ENCODE assay signal across 13 mouse cellular contexts in the genomic region with DNA sequence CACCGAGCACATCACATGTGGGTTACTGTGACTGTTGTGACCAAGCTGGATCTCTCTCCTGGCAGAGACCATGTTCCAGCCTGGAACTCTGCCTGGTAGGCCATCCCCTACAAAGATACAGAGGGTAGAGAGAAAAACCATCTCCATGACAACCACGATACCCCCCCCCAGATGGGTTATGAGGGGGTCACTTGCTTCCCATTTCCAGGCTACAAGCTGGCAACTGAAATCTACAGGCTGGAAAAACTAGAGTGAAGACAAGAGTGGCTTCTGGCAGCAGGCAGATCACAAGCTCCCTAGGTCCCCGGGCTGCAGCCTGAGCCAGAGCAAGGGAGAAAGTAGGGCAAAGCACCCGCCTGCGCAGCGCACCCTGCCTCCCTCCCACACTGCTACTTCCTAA. TPM values are rescaled to one million over a fixed set of nuclear protein-coding genes. Genes with fewer than 3 reads are reported as not detected.
DNase-seq lines count a peak whose midpoint lies in the region; ATAC-seq and TF ChIP-seq lines count a peak whose summit lies in the region.
"Had no signal": no experiment of that assay in that cellular context is flagged by ENCODE, and none has a peak within 500 bp of the region (broad histone marks: within the 10 kb centered on the region; RNA-seq: fewer than 3 reads in every experiment).

No protein-coding gene starts in this region.

- peak; percentile 45; the same call in 1 of the 2 replicates for ATAC-seq in midbrain, embryonic 16.5 days
- ATAC-seq in midbrain, embryonic 14.5 days (ENCODE audit: low FRiP score, low TSS enrichment): no peak
- ATAC-seq in lung, postnatal 0 days: no peak
- ATAC-seq in CD4-positive, CD25-positive, alpha-beta regulatory T cell, adult 4 months: no peak
- ATAC-seq: forebrain, embryonic 15.5 days had no signal

- no peak overlapping the region for H3K4me3 ChIP-seq in midbrain, embryonic 16.5 days (ENCODE audit: low read depth, low read length)
- H3K4me3 ChIP-seq in midbrain, embryonic 14.5 days (replicated peaks; ENCODE audit: low read depth, low read length): no peak overlapping the region
- no peak overlapping the region for H3K4me3 ChIP-seq in lung, postnatal 0 days (ENCODE audit: low read depth, low read length)
- H3K4me3 ChIP-seq: forebrain, embryonic 15.5 days; neural tube, embryonic 12.5 days had no signal

- no peak overlapping the region for H3K9ac ChIP-seq in midbrain, embryonic 16.5 days (ENCODE audit: low read depth, low read length)
- H3K9ac ChIP-seq in midbrain, embryonic 14.5 days (replicated peaks; ENCODE audit: low read length): no peak overlapping the region
- no peak overlapping the region for H3K9ac ChIP-seq in lung, postnatal 0 days (replicated peaks; ENCODE audit: low read depth)
- H3K9ac ChIP-seq: forebrain, embryonic 15.5 days; neural tube, embryonic 12.5 days had no signal

- 74% methylated on average over 6 of the region's 6 CpGs for WGBS in midbrain, embryonic 16.5 days
- WGBS in midbrain, embryonic 14.5 days: 92% methylated on average over 6 of the region's 6 CpGs
- WGBS in lung, postnatal 0 days: 87% methylated on average over 6 of the region's 6 CpGs

- H3K9me3 ChIP-seq in midbrain, embryonic 16.5 days (replicated peaks; ENCODE audit: control insufficient read depth, low read length, poor library complexity, severe bottlenecking): no peaks in the 10 kb centered on the region
- H3K9me3 ChIP-seq in midbrain, embryonic 14.5 days (ENCODE audit: control insufficient read depth, low read length): no peaks in the 10 kb centered on the region
- no peaks in the 10 kb centered on the region for H3K9me3 ChIP-seq in lung, postnatal 0 days (ENCODE audit: low read length)
- H3K9me3 ChIP-seq: forebrain, embryonic 15.5 days; neural tube, embryonic 12.5 days had no signal

- peak overlapping the region; percentile 28; the same call in 1 of the 2 replicates for H3K27ac ChIP-seq in midbrain, embryonic 16.5 days (ENCODE audit: low read length)
- H3K27ac ChIP-seq in midbrain, embryonic 14.5 days (replicated peaks; ENCODE audit: low read depth, low read length): no peak overlapping the region
- no peak overlapping the region for H3K27ac ChIP-seq in lung, postnatal 0 days (ENCODE audit: low read length)
- H3K27ac ChIP-seq: forebrain, embryonic 15.5 days; neural tube, embryonic 12.5 days had no signal

- peaks cover 3% of the 10 kb centered on the region; the same call in 1 of the 2 replicates for H3K4me1 ChIP-seq in midbrain, embryonic 16.5 days (ENCODE audit: control insufficient read depth, insufficient read depth, low read length)
- H3K4me1 ChIP-seq in midbrain, embryonic 14.5 days (ENCODE audit: control insufficient read depth, insufficient read depth, low read length): peaks cover 9% of the 10 kb centered on the region
- no peaks in the 10 kb centered on the region for H3K4me1 ChIP-seq in lung, postnatal 0 days (ENCODE audit: insufficient read depth, low read depth, low read length)
- H3K4me1 ChIP-seq: neural tube, embryonic 12.5 days had no signal

- no peak overlapping the region for H3K4me2 ChIP-seq in midbrain, embryonic 16.5 days (ENCODE audit: low read length)
- H3K4me2 ChIP-seq in midbrain, embryonic 14.5 days (ENCODE audit: low read length): no peak overlapping the region
- no peak overlapping the region for H3K4me2 ChIP-seq in lung, postnatal 0 days (replicated peaks; ENCODE audit: low read depth, low read length)
- H3K4me2 ChIP-seq: forebrain, embryonic 15.5 days; neural tube, embryonic 12.5 days had no signal

- no peaks in the 10 kb centered on the region for H3K36me3 ChIP-seq in midbrain, embryonic 16.5 days (ENCODE audit: control insufficient read depth, insufficient read depth, low read length)
- no peaks in the 10 kb centered on the region for H3K36me3 ChIP-seq in midbrain, embryonic 14.5 days (ENCODE audit: control insufficient read depth, insufficient read depth, low read length)
- no peaks in the 10 kb centered on the region for H3K36me3 ChIP-seq in lung, postnatal 0 days (ENCODE audit: insufficient read depth, low read length)
- H3K36me3 ChIP-seq: forebrain, embryonic 15.5 days; G1E; neural tube, embryonic 12.5 days had no signal

- TF ChIP-seq CTCF in lung, postnatal 0 days (IDR thresholded peaks at IDR 0.05): no peak

- TF ChIP-seq EP300 in lung, postnatal 0 days (IDR thresholded peaks at IDR 0.05): no peak

- H3K27me3 ChIP-seq in midbrain, embryonic 16.5 days (ENCODE audit: control insufficient read depth, insufficient read depth, low read depth, low read length): no peaks in the 10 kb centered on the region
- H3K27me3 ChIP-seq in midbrain, embryonic 14.5 days (ENCODE audit: control insufficient read depth, insufficient read depth, low read length): no peaks in the 10 kb centered on the region
- H3K27me3 ChIP-seq in lung, postnatal 0 days (replicated peaks; ENCODE audit: insufficient read depth, low read length): no peaks in the 10 kb centered on the region
- H3K27me3 ChIP-seq: forebrain, embryonic 15.5 days; neural tube, embryonic 12.5 days had no signal

- peak; percentile 19 for DNase-seq in adrenal gland, adult 2 months
- no peak for DNase-seq in adrenal gland, adult 8-10 months
- DNase-seq in midbrain, embryonic 14.5 days: no peak
- DNase-seq in layer of hippocampus, adult 9-11 months: peak; percentile 56
- peak; percentile 18 to 34 for DNase-seq in right cerebral cortex, adult 2 months (ENCODE audit: low spot score in 2 of 2)
- no peak for DNase-seq in lung, postnatal 0 days (ENCODE audit: low spot score)
- DNase-seq: liver; lung, postnatal 4 days had no signal

RNA-seq across cellular contexts. Expression of gene Tmem130, which starts 54.0 kb away (rescaled TPM):
- 10 to 100 TPM; 30.5 to 48.0 TPM for total RNA-seq in adrenal gland, adult 2 months (2021)
- 17.9 and 24.0 TPM in 2 replicates for polyA plus RNA-seq in adrenal gland, adult 2 months (2012; rRNA removed)
- 10 to 100 TPM; 41.5 to 59.8 (median 46.7) TPM for total RNA-seq in adrenal gland, adult 8-10 months (2022)
- 534 and 580 TPM in 2 replicates for polyA plus RNA-seq in midbrain, embryonic 16.5 days (2015; fragmentation: Nextera tagmentation; extraction: Ambion mirVana)
- polyA plus RNA-seq in midbrain, embryonic 14.5 days (2014; fragmentation: Nextera tagmentation; extraction: Ambion mirVana): 263 and 270 TPM in 2 replicates
- polyA plus RNA-seq in lung, postnatal 0 days (2015; fragmentation: Nextera tagmentation; extraction: Ambion mirVana): 0.06 and 0.23 TPM in 2 replicates
- polyA plus RNA-seq in CD4-positive, CD25-positive, alpha-beta regulatory T cell, adult 4 months (2017; shearing (Covaris generic)): not detected
- total RNA-seq: G1E had no signal

RNA-seq across cellular contexts. Expression of gene Trrap, which starts 59.9 kb away (rescaled TPM):
- total RNA-seq in adrenal gland, adult 2 months (2021): 10 to 100 TPM; 65.9 to 92.4 TPM
- 80.0 and 80.6 TPM in 2 replicates for polyA plus RNA-seq in adrenal gland, adult 2 months (2012; rRNA removed)
- 100 to 1,000 TPM in 3 of 4 experiments, 10 to 100 TPM in 1; 97.3 to 186 (median 128) TPM for total RNA-seq in adrenal gland, adult 8-10 months (2022)
- polyA plus RNA-seq in midbrain, embryonic 16.5 days (2015; fragmentation: Nextera tagmentation; extraction: Ambion mirVana): 71.4 and 77.7 TPM in 2 replicates
- polyA plus RNA-seq in midbrain, embryonic 14.5 days (2014; fragmentation: Nextera tagmentation; extraction: Ambion mirVana): 81.7 and 109 TPM in 2 replicates
- polyA plus RNA-seq in lung, postnatal 0 days (2015; fragmentation: Nextera tagmentation; extraction: Ambion mirVana): 31.0 and 31.5 TPM in 2 replicates
- 100 to 1,000 TPM in 1 of 2 experiments, 10 to 100 TPM in 1; 65.1 to 109 TPM for polyA plus RNA-seq in CD4-positive, CD25-positive, alpha-beta regulatory T cell, adult 4 months (2017; shearing (Covaris generic))

Comparison
In these comparisons a context has a peak if more than half of its experiments do, and no peak if none do; other contexts are left out.
1. DNase-seq: peak in adrenal gland, adult 2 months (single experiment), layer of hippocampus, adult 9-11 months (single experiment) and right cerebral cortex, adult 2 months (2 of 2); none in adrenal gland, adult 8-10 months (single experiment), midbrain, embryonic 14.5 days (single experiment) and lung, postnatal 0 days (single experiment).
2. RNA of gene Tmem130, which starts 54.0 kb away (polyA plus RNA-seq): 534 to 580 TPM in midbrain, embryonic 16.5 days, 263 to 270 TPM in midbrain, embryonic 14.5 days and 17.9 to 24.0 TPM in adrenal gland, adult 2 months; 0.06 to 0.23 TPM in lung, postnatal 0 days and not detected in CD4-positive, CD25-positive, alpha-beta regulatory T cell, adult 4 months; every median in the first group is over 10 times any median in the second.